1 mouse cellular context compared by ENCODE assay signal in the genomic region with DNA sequence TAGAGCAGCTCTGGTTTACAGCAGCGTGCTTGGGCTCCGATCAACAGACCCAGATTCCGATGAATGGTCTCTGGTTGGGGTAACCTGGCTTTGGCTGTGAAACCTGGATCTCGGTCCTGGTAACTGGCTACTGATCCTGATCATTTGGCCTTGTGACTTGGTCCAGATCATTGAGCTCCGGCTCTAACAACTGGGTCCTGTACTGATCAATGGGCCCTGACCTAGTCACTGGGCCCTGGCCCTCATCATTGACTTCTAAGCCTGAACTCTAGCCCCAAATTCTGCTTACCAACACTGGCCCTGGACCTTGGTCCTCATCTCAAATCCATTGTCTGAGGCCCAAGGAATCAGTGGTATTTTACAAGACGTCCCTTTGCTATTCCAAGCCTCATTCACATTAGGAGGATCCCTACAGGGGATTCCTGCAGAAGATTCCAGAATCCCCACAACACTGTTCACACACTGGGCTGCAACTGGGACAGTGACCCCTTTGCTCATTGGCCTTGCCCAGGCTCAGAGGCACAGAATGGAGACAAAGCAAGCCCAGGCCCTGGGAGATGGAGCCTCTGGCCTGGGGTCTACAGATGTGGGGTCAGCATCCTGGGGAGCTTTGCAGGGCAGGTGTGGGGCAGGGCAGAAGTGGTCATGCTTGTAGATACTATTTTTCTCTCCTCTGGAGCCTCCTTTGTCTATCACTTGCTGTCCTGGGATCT. TPM values are rescaled to one million over a fixed set of nuclear protein-coding genes. Genes with fewer than 3 reads are reported as not detected.
"Had no signal": no experiment of that assay in that cellular context is flagged by ENCODE, and none has a peak within 500 bp of the region (broad histone marks: within the 10 kb centered on the region; RNA-seq: fewer than 3 reads in every experiment).

No protein-coding gene starts in this region.

RNA-seq across cellular contexts. Expression of gene Tmem121, which starts 46.0 kb away (rescaled TPM):
- total RNA-seq: neutrophil, adult 5-6 weeks had no signal
